Mouse (Mus musculus): ENCODE measurements around the gene Gm49368. TPM values are rescaled to one million over a fixed set of nuclear protein-coding genes. Genes with fewer than 3 reads are reported as not detected.

Gene Gm49368
- polyA plus RNA-seq, 1 experiment from 2014 or later = not detected

Other genes with a start within 250 kb of the Gm49368 start
- 39.2 and 48.9 TPM in 2 replicates for gene Stx4a, start 238.4 kb upstream of the Gm49368 start, polyA plus RNA-seq (2015; fragmentation: Nextera tagmentation; extraction: Ambion mirVana)
- 1.1 and 1.7 TPM in 2 replicates for gene Stx1b, start 238.1 kb upstream of the Gm49368 start, polyA plus RNA-seq (2015; fragmentation: Nextera tagmentation; extraction: Ambion mirVana)
- gene Zfp646, start 186.5 kb upstream of the Gm49368 start, polyA plus RNA-seq (2015; fragmentation: Nextera tagmentation; extraction: Ambion mirVana) = 5.6 and 6.6 TPM in 2 replicates
- 9.7 and 10.4 TPM in 2 replicates for gene Zfp668, start 185.9 kb upstream of the Gm49368 start, polyA plus RNA-seq (2015; fragmentation: Nextera tagmentation; extraction: Ambion mirVana)
- 1.4 and 1.5 TPM in 2 replicates for gene Prss53, start 171.7 kb upstream of the Gm49368 start, polyA plus RNA-seq (2015; fragmentation: Nextera tagmentation; extraction: Ambion mirVana)
- gene Gm21974, start 167.2 kb upstream of the Gm49368 start, polyA plus RNA-seq (2015; fragmentation: Nextera tagmentation; extraction: Ambion mirVana) = not detected in 2 replicates
- 109 and 120 TPM in 2 replicates for gene Vkorc1, start 167.1 kb upstream of the Gm49368 start, polyA plus RNA-seq (2015; fragmentation: Nextera tagmentation; extraction: Ambion mirVana)
- 145 and 150 TPM in 2 replicates for gene Bckdk, start 158.6 kb upstream of the Gm49368 start, polyA plus RNA-seq (2015; fragmentation: Nextera tagmentation; extraction: Ambion mirVana)
- gene Kat8, start 150.2 kb upstream of the Gm49368 start, polyA plus RNA-seq (2015; fragmentation: Nextera tagmentation; extraction: Ambion mirVana) = 25.1 and 27.0 TPM in 2 replicates
- 1.6 and 1.8 TPM in 2 replicates for gene Prss8, start 132.6 kb upstream of the Gm49368 start, polyA plus RNA-seq (2015; fragmentation: Nextera tagmentation; extraction: Ambion mirVana)
- 8.4 and 8.6 TPM in 2 replicates for gene Prss36, start 116.0 kb upstream of the Gm49368 start, polyA plus RNA-seq (2015; fragmentation: Nextera tagmentation; extraction: Ambion mirVana)
- 310 and 313 TPM in 2 replicates for gene Fus, start 95.2 kb upstream of the Gm49368 start, polyA plus RNA-seq (2015; fragmentation: Nextera tagmentation; extraction: Ambion mirVana)
- gene Pycard, start 68.8 kb upstream of the Gm49368 start, polyA plus RNA-seq (2015; fragmentation: Nextera tagmentation; extraction: Ambion mirVana) = 39.1 and 42.6 TPM in 2 replicates
- 0.76 and 1.0 TPM in 2 replicates for gene Trim72, start 58.7 kb upstream of the Gm49368 start, polyA plus RNA-seq (2015; fragmentation: Nextera tagmentation; extraction: Ambion mirVana)
- 0.31 and 0.51 TPM in 2 replicates for gene Itgam, start within 50 bp of the Gm49368 start, polyA plus RNA-seq (2015; fragmentation: Nextera tagmentation; extraction: Ambion mirVana)
- gene Itgax, start 66.9 kb downstream of the Gm49368 start, polyA plus RNA-seq (2015; fragmentation: Nextera tagmentation; extraction: Ambion mirVana) = 0.11 and 0.15 TPM in 2 replicates
- 0.25 TPM in 1 of 2 replicates, not detected in the other for gene Itgad, start 91.7 kb downstream of the Gm49368 start, polyA plus RNA-seq (2015; fragmentation: Nextera tagmentation; extraction: Ambion mirVana)
- gene Cox6a2, start 143.7 kb downstream of the Gm49368 start, polyA plus RNA-seq (2015; fragmentation: Nextera tagmentation; extraction: Ambion mirVana) = 617 and 701 TPM in 2 replicates
- gene Armc5, start 174.7 kb downstream of the Gm49368 start, polyA plus RNA-seq (2015; fragmentation: Nextera tagmentation; extraction: Ambion mirVana) = 12.8 and 13.1 TPM in 2 replicates
- 5.8 and 6.5 TPM in 2 replicates for gene 9130023H24Rik, start 175.3 kb downstream of the Gm49368 start, polyA plus RNA-seq (2015; fragmentation: Nextera tagmentation; extraction: Ambion mirVana)
- 165 and 177 TPM in 2 replicates for gene Tgfb1i1, start 184.1 kb downstream of the Gm49368 start, polyA plus RNA-seq (2015; fragmentation: Nextera tagmentation; extraction: Ambion mirVana)
- gene Slc5a2, start 203.0 kb downstream of the Gm49368 start, polyA plus RNA-seq (2015; fragmentation: Nextera tagmentation; extraction: Ambion mirVana) = not detected in 2 replicates
- 16.6 and 17.3 TPM in 2 replicates for gene BC017158, start 235.5 kb downstream of the Gm49368 start, polyA plus RNA-seq (2015; fragmentation: Nextera tagmentation; extraction: Ambion mirVana)